Mouse (Mus musculus) embryonic fibroblast, embryonic 13.5 days (primary cell): Measurements from ENCODE around the gene Mms19. TPM values are rescaled to one million over a fixed set of nuclear protein-coding genes. Genes with fewer than 3 reads are reported as not detected.
A peak's percentile ranks its signal among the peaks of the same experiment; 100 is the strongest.

Experiments used
- H3K27ac ChIP-seq: 2 replicates; pipeline ENCODE4 v1.5.1; 2012; ENCODE audit warnings: low read length, control low read depth, inconsistent platforms; ENCODE audit not compliant: insufficient read depth
- H3K4me1 ChIP-seq: 2 replicates; pipeline ENCODE4 v1.6.1; 2011; ENCODE audit warnings: low read length; ENCODE audit not compliant: control insufficient read depth, insufficient read depth
- H3K4me3 ChIP-seq: 2 replicates; pipeline ENCODE4 v1.5.1; 2011; ENCODE audit warnings: mild to moderate bottlenecking, control low read depth, low read length; ENCODE audit not compliant: insufficient read depth
- CTCF ChIP-seq: IDR thresholded peaks from 2 replicates; pipeline ENCODE4 v1.5.1; 2011; ENCODE audit warnings: mild to moderate bottlenecking, control low read depth, low read length, moderate library complexity, borderline replicate concordance; ENCODE audit not compliant: insufficient read depth
- POLR2A ChIP-seq: IDR thresholded peaks from 2 replicates; pipeline ENCODE4 v1.6.1; 2011; ENCODE audit warnings: low read depth, mild to moderate bottlenecking, control low read depth, low read length, moderate library complexity
- polyA plus RNA-seq: library from polyadenylated mRNA; stranded (reverse); fragments of >200 nt; gene quantifications from 2 replicates; pipeline ENCODE4 v1.2.4, GENCODE M21; 2011; ENCODE audit warnings: low read depth; ENCODE audit not compliant: missing spikeins, insufficient read length

Gene Mms19
- polyA plus RNA-seq, 1 experiment, result 53.2 TPM

DNA sequence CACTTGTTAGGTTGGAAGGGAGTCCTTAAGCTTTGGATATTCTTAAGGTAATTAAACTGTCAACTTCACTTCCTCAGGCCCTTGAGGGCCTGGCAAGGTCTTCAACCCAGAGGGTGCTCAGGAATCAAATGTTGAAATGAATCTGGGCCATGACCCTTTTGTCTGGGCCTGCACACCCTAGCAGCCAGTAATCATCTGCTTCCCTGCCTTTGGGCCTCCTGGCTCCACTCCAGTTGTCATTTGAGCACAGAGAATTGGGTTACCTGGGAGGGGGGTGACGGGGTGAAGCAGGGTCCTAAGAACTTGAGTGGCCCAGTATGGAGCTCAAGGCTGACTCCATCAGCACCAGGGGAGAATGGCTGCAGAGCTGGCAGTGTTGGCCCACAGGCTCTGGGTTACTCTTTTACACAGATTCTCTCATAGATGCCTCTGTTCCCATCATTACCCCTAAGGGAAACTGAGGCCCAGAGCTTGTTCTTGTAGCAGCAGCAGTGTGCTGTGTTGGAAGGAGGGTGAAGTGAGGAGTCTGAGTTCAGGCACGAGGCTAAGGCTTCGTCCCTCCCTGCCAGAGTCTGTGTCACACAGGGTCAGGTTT is 33.4 kb upstream of the Mms19 start:
- Histone ChIP-seq H3K4me1 (peaks cover 32% of the 10 kb centered on the region), H3K27ac (peak overlapping the region; percentile 3; the same call in 1 of the 2 replicates)
- no peak for TF ChIP-seq CTCF
- TF ChIP-seq POLR2A, result no peak

DNA sequence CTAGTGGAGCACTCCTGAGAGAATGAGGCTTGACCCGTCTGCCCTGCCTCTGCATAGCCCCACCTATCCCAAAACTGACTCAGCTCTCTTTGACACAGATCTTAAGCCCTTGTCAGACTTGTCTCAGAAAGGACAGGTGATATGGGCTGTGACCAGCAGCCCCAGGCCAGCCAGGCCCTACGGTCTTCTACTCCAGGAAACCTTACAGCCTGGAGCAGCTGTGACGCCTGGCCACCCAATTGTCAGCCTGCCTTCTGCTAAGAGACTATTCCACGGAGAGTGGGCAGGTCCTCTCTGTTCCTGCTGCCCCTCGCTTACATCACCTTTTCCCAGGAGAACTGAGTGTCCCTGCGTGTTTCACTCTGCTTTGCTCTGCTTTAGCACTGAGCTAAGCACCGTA is 30.2 kb upstream of the Mms19 start:
- Histone ChIP-seq H3K27ac (no peak overlapping the region), H3K4me1 (peaks cover 40% of the 10 kb centered on the region), H3K4me3 (no peak overlapping the region)
- TF ChIP-seq CTCF (no peak), POLR2A (no peak)

More for the DNA sequence above, 33.4 kb upstream of the Mms19 start:
- H3K4me3 ChIP-seq, result no peak overlapping the region

DNA sequence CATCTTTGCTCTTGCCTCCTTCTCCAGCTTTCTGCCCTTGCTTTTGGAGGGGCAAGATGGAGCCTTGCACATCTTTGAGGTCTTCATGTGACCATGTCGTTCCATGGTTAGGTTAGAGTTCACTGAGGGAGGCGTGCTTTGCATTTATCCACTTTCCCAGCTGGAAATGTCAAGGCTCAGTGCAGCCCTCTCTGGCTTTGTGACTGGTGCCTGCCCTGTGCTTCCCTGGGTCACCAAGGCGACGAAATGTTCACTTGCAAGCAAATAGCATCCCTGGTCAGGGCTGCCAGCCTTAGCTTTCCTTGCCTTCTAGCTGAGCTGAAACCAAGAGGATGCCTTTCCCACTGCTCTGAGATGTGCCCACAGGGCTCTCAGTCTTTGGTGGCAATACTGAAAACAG is 29.5 kb upstream of the Mms19 start:
- no peak for TF ChIP-seq CTCF
- no peak for TF ChIP-seq POLR2A
- H3K4me1 ChIP-seq, result peaks cover 40% of the 10 kb centered on the region
- H3K27ac ChIP-seq, result no peak overlapping the region
- H3K4me3 ChIP-seq, result no peak overlapping the region

DNA sequence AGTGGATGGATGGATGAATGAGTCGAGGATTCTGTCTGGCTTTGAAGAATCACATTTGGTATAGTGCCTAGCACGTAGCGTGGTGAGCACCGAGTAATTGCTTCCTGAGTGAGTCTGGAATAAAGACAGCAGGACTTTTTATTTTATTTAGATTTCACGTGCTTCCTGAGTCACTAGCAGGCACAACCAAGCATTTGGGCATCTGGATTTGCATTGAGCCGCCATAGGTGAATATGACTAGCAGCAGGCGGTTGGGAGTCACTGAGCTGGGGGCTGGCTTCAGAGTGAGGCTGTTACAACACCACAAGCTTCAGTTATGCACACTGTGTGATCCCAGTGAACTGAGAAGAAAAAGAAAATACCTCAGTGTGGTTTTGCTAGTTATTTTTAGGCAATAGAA is 28.1 kb upstream of the Mms19 start:
- peaks cover 36% of the 10 kb centered on the region for H3K4me1 ChIP-seq
- TF ChIP-seq CTCF (no peak), POLR2A (no peak)
- H3K27ac ChIP-seq, result peak overlapping the region; percentile 38
- H3K4me3 ChIP-seq, result no peak overlapping the region

DNA sequence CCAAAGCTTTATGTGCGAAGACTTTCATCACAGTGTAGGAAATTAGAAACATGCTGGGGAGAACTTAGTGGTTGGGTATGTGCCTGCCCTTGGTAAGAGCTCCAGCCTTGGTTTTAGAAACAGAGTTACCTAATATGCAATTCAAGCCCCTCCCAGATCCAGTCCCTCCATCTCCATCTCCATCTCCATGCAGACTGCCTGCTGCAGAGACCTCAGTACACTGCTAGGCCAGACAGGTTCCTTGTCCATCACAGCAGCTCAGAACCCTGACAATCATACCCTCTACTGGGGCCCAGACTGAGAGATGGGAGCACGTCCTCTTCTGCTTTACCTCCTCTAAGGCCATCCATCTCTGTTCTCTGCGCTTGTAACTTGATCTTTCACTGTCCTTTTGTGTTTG is 27.6 kb upstream of the Mms19 start:
- peaks cover 36% of the 10 kb centered on the region for H3K4me1 ChIP-seq
- peak overlapping the region; percentile 38 for H3K27ac ChIP-seq
- TF ChIP-seq POLR2A (no peak), CTCF (no peak)
- no peak overlapping the region for H3K4me3 ChIP-seq

DNA sequence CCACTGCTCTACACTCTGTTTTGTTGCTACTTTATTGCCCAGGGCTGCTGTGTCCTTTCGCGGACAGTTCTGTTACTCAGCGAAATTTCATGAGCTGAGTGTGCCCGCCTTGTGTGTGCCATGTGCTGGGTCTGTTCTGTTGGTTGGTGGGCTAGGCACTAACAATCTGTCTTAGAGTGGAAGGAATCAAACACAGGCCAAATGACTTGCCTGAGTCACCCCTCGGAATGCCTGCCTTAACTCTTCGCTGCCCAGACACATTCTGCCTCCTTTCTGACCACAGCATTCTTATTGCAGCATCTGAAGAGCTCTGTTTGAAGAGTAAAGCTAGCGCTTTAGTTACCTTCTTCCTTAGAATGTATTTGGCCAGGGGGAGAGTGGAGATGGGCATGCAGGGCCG is 25.6 kb upstream of the Mms19 start:
- TF ChIP-seq POLR2A, result no peak
- no peak for TF ChIP-seq CTCF
- Histone ChIP-seq H3K27ac (no peak overlapping the region; the same call in 1 of the 2 replicates), H3K4me3 (no peak overlapping the region), H3K4me1 (peaks cover 36% of the 10 kb centered on the region)

DNA sequence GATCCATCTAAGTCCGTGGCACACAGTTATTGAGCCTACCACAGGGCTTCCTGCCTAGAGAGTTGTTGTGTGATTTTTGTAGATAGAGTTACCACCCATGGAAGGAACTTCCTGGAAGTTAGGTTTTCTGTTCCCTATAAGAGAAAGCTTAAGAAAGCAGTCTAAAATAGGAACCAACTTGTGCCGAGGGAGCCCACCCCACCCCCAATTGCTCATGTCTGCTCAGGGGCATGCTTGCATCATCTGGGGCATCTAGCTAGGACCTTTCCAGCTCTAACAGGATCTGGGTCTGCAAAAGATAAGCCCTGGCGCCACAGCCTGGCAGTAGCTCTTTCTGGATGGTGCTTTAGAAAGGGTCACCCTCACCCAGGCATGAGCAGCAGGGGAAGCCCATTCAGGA is 24.7 kb upstream of the Mms19 start:
- Histone ChIP-seq H3K4me3 (no peak overlapping the region), H3K4me1 (peaks cover 36% of the 10 kb centered on the region)
- TF ChIP-seq POLR2A (no peak), CTCF (no peak)

DNA sequence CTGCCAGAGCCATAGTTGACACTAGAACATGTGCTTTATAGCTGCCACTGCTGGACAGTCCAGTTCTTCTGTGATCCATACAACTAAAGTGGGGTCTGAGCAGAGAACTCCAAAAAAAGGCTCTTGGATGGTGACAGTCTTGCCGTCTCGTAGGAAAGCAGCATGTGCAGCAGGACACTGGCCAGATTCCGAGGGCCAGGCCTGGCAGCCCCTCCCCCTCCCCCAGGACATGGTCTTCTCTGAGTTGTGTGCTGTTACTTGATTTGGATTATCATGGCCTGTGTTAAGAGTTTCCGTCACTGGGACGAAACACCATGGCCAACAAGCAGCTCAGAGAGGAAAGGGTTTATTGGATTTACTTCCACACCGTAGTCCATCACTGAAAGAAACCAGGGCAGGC is 23.3 kb upstream of the Mms19 start:
- Histone ChIP-seq H3K27ac (no peak overlapping the region), H3K4me3 (no peak overlapping the region), H3K4me1 (peaks cover 30% of the 10 kb centered on the region)
- TF ChIP-seq POLR2A, result no peak
- TF ChIP-seq CTCF, result no peak

More for the DNA sequence above, 24.7 kb upstream of the Mms19 start:
- 0 out of 2 replicates have a peak overlapping the region, but pooled peaks have one; percentile 36 for H3K27ac ChIP-seq

DNA sequence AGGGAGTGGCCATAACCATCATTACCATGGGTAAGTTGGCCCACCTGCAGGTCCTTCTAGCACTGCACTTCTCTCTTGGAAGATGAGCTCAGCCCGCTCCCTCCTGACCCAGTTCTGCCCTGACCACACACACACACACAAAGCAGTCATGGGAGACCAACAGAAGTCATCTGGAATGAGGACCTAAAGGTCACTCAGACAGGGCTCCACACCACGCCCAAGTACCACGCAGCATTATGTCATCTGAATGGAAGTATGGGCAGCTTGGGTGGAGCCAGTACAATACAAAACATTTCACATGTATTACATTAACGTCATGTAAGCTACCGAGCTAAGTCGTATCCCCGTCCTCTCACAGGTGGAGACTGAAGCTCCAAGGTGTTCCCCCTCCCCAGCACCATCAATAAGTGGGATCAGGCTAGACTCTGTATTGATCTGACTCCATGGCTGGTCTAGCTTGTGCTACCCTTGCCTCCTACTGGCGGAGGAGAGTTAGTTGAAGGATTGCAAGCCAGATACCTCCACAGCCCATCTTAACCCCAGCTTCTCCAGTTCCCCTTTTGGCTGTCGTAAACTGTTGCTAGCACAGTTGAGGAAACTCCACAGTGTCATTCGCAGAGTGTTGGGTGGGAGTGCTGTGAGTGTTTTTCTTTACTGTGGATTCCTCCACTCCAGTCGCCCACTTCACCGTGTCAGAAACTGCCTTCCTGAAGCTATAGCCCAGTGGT is 20.5 kb upstream of the Mms19 start:
- Histone ChIP-seq H3K4me3 (no peak overlapping the region), H3K27ac (no peak overlapping the region), H3K4me1 (peaks cover 17% of the 10 kb centered on the region)
- TF ChIP-seq POLR2A, result no peak
- no peak for TF ChIP-seq CTCF

DNA sequence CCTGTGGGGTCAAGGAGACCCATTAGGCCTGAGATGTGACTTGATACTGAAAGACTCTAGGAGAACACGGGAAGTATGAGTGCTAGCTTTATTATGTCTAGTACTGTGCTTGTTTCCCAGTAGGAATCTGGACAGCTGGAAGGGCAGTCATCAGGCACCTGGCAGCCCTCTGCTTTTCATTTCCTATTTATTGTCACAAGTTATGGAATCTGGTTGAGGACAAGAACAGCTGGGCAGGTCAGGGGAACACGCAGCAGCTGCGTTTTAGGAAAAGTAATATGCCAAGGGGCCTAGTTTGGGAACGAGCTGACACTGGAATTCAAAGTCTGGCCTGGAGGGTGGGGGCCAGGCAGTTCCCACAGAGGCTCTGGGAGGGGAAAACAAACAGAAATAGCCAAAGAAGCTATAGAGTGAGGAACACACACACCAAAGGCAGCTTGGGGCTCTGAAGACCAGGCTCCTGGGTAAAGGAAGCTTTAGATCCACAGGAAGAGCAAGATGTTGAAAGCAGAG is 19.5 kb upstream of the Mms19 start:
- Histone ChIP-seq H3K27ac (no peak overlapping the region), H3K4me1 (peaks cover 13% of the 10 kb centered on the region), H3K4me3 (no peak overlapping the region)
- TF ChIP-seq POLR2A, result no peak
- no peak for TF ChIP-seq CTCF
